Mouse (Mus musculus) forebrain, embryonic 12.5 days (tissue): ENCODE data around the gene BC049352. TPM values are rescaled to one million over a fixed set of nuclear protein-coding genes. Genes with fewer than 3 reads are reported as not detected.
A peak's percentile ranks its signal among the peaks of the same experiment; 100 is the strongest.

Source experiments
- ATAC-seq: fragments of 200-750 bp; cut with Nextera tagmentation; 2 replicates; pipeline ENCODE4 v1.8.0; 2017; ENCODE audit warnings: moderate TSS enrichment; ENCODE audit not compliant: low FRiP score
- H3K27ac ChIP-seq: fragments of 300-500 bp; sonication (generic); 2 replicates; pipeline ENCODE4 v1.5.1; 2016; ENCODE audit warnings: mild to moderate bottlenecking
- H3K27me3 ChIP-seq: fragments of 300-500 bp; sonication (generic); 2 replicates; pipeline ENCODE4 v1.6.1; 2016; ENCODE audit warnings: mild to moderate bottlenecking
- H3K36me3 ChIP-seq: fragments of 300-500 bp; sonication (generic); replicated peaks from 2 replicates; pipeline ENCODE4 v1.6.1; 2016; ENCODE audit warnings: mild to moderate bottlenecking
- H3K4me1 ChIP-seq: fragments of 300-500 bp; sonication (generic); 2 replicates; pipeline ENCODE4 v1.6.1; 2016
- H3K4me2 ChIP-seq: fragments of 300-500 bp; sonication (generic); 2 replicates; pipeline ENCODE4 v1.6.1; 2016; ENCODE audit warnings: mild to moderate bottlenecking, moderate library complexity
- H3K4me3 ChIP-seq: fragments of 300-500 bp; sonication (generic); replicated peaks from 2 replicates; pipeline ENCODE4 v1.5.1; 2016; ENCODE audit warnings: mild to moderate bottlenecking
- H3K9ac ChIP-seq: fragments of 300-500 bp; sonication (generic); 2 replicates; pipeline ENCODE4 v1.6.1; 2016; ENCODE audit warnings: mild to moderate bottlenecking
- H3K9me3 ChIP-seq: fragments of 300-500 bp; sonication (generic); 2 replicates; pipeline ENCODE4 v1.6.1; 2016
- WGBS: fragments of 180-500 bp; shearing (Covaris S2); methylation state at CpG from one replicate; pipeline ENCODE4 v1.1.7; 2016; 5-methylcytosine and 5-hydroxymethylcytosine counted together
- polyA plus RNA-seq: library from polyadenylated mRNA; unstranded; fragments of >200 nt; fragmentation: Nextera tagmentation; extraction: Ambion mirVana; gene quantifications from 2 replicates; pipeline ENCODE4 v1.2.1, GENCODE M21; 2016

Gene BC049352
- polyA plus RNA-seq, 1 experiment from 2014 or later = 0.18 TPM

DNA sequence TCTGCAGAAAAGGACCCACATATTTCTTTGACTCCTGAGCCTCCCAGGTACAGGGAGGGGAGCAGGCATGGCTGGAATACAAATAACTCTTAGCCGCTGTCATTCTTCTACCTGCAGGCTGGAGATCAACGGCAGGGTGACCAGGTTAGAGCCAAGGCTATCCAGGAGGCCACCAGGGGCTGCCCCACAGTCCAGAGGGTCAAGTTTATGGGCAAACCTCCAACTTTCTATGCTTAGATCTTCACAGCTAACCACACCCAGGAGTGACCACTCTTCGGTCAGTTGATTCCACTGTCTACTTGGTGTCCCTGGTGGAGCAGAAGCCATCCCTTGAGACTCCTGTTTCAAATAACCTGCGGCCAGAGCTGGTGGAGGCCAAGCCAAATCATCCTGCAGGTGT lies 73.6 kb downstream of the BC049352 start:
- Histone ChIP-seq H3K4me3 (no peak overlapping the region), H3K27ac (no peak overlapping the region), H3K27me3 (peaks cover 3% of the 10 kb centered on the region; the same call in 1 of the 2 replicates), H3K9me3 (no peaks in the 10 kb centered on the region), H3K9ac (no peak overlapping the region), H3K4me2 (no peak overlapping the region), H3K4me1 (no peaks in the 10 kb centered on the region), H3K36me3 (no peaks in the 10 kb centered on the region)
- no peak for ATAC-seq
- 94% methylated on average over 4 of the region's 4 CpGs for WGBS

DNA sequence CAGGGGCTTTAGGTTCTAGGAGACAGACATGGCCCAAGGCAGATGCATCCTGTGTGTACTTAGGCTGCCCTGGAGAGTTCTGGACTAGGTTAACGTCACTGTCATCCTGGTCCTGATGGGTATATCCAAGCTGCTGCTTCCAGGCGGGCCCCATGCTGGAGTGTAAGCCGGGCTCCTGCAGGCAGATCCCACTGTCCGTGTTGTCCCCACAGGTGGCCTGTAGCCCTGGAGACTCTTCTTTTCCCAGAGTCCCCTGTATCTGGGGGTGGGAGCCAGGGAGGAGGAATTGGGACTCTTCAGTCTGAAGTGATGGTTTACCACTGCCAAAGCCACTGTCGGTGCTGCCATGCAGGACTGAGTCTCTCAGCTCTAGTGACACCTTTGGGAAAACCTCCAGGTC lies 74.2 kb downstream of the BC049352 start:
- Histone ChIP-seq H3K27me3 (peaks cover 3% of the 10 kb centered on the region; the same call in 1 of the 2 replicates), H3K9me3 (no peaks in the 10 kb centered on the region), H3K4me1 (no peaks in the 10 kb centered on the region), H3K4me3 (no peak overlapping the region), H3K36me3 (no peaks in the 10 kb centered on the region), H3K4me2 (no peak overlapping the region), H3K9ac (no peak overlapping the region), H3K27ac (no peak overlapping the region)
- ATAC-seq = no peak
- WGBS = 84% methylated on average over 5 of the region's 5 CpGs

DNA sequence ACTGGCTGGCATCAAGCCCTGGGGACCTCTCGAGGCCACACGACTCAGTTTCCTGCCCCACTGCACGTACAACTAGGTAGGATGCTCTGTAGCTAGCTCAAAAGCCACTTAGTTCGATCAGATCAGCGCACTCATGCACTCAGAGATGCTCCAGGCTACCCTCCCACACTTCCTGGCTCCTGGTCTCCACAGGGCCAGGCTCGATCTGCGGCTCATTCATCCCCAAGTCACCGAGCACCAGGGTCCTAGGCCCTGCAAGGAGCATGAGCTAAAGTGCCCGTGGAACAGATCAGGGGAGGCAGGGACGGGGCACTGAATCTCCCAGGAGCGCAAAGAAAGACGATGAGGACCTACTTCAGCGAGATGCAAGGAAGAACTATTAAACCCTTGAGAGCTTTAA lies 77.3 kb downstream of the BC049352 start:
- no peaks in the 10 kb centered on the region for H3K9me3 ChIP-seq
- WGBS = 86% methylated on average over 13 of the region's 13 CpGs
- no peak for ATAC-seq
- H3K4me3 ChIP-seq = no peak overlapping the region
- no peak overlapping the region for H3K9ac ChIP-seq
- no peaks in the 10 kb centered on the region for H3K36me3 ChIP-seq
- peaks cover 3% of the 10 kb centered on the region; the same call in 1 of the 2 replicates for H3K27me3 ChIP-seq
- 0 out of 2 replicates have a peak, but pooled peaks cover 2% of the 10 kb centered on the region for H3K4me1 ChIP-seq
- no peak overlapping the region for H3K4me2 ChIP-seq
- no peak overlapping the region for H3K27ac ChIP-seq

DNA sequence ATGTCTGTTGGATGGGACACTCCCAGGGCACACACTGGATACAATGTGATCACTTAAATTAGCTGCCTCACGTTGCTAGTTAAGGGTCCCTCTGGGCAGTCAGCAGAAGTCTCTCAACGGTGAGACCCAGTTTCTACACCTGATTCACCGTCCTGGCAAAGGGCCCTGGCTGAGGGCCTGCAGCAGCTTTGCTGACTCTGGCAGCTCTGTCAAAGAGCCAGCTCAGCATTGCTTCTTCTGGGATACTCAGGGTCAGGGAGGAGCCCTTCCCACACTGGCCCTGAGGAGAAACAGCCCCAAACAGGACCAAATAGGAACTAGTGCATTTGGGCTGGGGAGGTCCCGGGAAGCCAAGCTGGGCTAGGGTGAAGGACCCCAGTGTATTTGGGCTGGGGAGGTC lies 79.7 kb downstream of the BC049352 start:
- WGBS = 83% methylated on average over 4 of the region's 4 CpGs
- Histone ChIP-seq H3K4me1 (0 out of 2 replicates have a peak, but pooled peaks cover 2% of the 10 kb centered on the region), H3K36me3 (no peaks in the 10 kb centered on the region), H3K4me3 (no peak overlapping the region), H3K27me3 (no peaks in the 10 kb centered on the region), H3K9ac (no peak overlapping the region), H3K27ac (no peak overlapping the region), H3K9me3 (no peaks in the 10 kb centered on the region), H3K4me2 (no peak overlapping the region)
- ATAC-seq = no peak

DNA sequence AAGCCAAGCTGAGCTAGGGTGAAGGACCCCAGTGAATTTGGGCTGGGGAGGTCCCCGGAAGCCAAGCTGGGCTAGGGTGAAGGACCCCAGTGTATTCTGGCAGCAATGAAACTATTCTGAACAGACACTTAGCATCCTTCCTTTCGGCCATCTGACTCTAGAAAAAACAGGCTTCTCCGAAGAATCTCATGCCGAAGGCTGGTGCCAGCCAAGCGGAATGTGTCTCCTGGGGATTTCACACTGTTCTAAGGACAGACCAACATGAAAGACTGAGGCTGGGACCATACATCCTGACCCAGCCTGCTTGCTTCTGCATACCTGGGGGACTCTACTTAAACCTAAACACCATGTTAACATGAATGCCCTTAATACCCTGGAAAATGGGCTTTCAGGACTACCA lies 80.1 kb downstream of the BC049352 start:
- 84% methylated on average over 5 of the region's 5 CpGs for WGBS
- Histone ChIP-seq H3K9me3 (no peaks in the 10 kb centered on the region), H3K27me3 (0 out of 2 replicates have a peak, but pooled peaks cover 2% of the 10 kb centered on the region), H3K9ac (no peak overlapping the region), H3K27ac (no peak overlapping the region), H3K4me3 (no peak overlapping the region), H3K4me2 (no peak overlapping the region), H3K36me3 (no peaks in the 10 kb centered on the region), H3K4me1 (0 out of 2 replicates have a peak, but pooled peaks cover 2% of the 10 kb centered on the region)
- ATAC-seq = no peak

DNA sequence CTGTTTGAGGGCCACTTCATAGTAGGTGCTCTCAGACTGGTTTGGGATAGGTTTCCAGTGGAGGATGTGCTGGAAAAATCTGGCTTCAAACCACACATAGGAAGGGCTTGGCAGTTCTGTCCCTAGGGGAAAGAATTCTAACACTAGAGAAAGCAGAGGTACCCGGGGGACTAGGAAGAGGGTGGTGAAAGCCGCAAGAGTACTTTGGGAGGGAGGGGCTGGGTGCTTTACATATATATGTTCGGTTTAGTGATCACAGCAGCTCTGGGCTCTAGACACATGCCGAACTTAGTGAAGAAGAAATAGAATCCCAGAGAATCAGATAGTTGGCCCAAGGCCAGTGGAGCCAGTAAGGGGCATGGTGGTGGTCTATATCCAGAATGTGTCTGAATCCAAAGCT lies 85.3 kb downstream of the BC049352 start:
- WGBS = 92% methylated on average over 4 of the region's 4 CpGs
- H3K9me3 ChIP-seq = no peaks in the 10 kb centered on the region
- H3K4me2 ChIP-seq = no peak overlapping the region
- ATAC-seq = no peak
- H3K36me3 ChIP-seq = no peaks in the 10 kb centered on the region
- H3K4me3 ChIP-seq = no peak overlapping the region
- H3K27me3 ChIP-seq = peaks cover 52% of the 10 kb centered on the region
- H3K4me1 ChIP-seq = peaks cover 14% of the 10 kb centered on the region
- H3K9ac ChIP-seq = no peak overlapping the region
- no peak overlapping the region for H3K27ac ChIP-seq

DNA sequence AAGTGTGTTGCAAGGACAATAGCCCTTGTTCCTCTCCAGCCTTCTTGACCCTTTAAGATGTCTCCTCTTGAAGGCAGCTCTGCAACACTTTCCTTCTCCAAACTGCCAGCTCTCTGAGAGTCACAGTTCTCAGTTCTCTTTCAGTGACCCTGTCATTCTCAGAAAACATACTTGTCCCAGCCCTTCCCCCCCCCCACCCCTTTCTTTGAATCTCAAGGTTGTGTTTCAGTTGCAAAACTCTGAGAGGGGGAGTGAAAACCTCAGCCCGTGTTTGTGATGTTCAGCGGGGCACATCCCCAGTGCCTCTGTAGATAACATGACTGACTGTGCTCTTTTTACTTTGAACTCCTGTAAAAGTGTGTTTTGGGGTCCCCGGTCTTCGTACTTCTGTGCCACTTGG lies 86.3 kb downstream of the BC049352 start:
- H3K27me3 ChIP-seq = peaks cover 52% of the 10 kb centered on the region
- no peak for ATAC-seq
- no peak overlapping the region for H3K27ac ChIP-seq
- H3K4me2 ChIP-seq = no peak overlapping the region
- no peaks in the 10 kb centered on the region for H3K9me3 ChIP-seq
- H3K36me3 ChIP-seq = no peaks in the 10 kb centered on the region
- H3K9ac ChIP-seq = no peak overlapping the region
- 60% methylated on average over 4 of the region's 4 CpGs for WGBS
- no peak overlapping the region for H3K4me3 ChIP-seq
- peaks cover 11% of the 10 kb centered on the region for H3K4me1 ChIP-seq

DNA sequence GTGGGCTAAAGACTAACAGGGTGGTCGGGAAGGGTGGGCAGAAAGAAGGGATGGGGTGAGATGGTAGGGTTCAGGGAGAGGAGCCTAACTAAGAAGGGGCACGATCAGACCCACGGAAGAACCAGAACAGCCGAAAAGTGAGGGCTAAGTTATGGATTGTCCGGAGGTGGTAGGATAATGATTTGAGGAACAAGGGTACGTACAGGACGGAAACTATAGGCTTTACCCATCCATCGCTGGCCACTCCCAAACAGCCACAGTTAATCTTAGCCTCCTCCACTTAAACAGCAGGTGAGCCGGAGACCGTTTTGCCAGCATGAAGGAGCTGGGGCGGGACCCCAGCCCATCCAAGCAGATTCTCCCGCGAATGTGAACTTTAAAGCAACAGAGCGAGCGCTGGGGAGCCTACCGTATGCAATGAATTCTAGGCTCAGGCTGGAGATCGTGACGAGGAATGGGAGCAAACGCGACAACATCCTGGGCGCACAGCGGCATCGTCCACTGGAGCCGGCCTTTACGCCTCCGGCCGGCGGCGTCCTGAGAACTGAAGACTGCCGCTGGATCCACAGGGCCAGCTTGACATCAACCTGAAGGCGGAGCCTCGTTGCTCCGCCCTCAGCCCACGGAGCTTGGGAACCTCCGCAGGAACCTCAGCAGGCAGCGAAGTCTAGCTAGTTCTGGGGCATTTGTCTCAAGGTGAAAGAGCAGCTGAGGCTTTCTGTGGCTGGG lies 87.0 kb downstream of the BC049352 start, which contains the start of gene Il10ra:
TSS of gene Il10ra (minus strand) at position 553 of the 729 bp plus-strand sequence.
- Histone ChIP-seq H3K9ac (peak within 1 kb of the TSS; percentile 45), H3K36me3 (no peaks in the 10 kb centered on the region), H3K4me3 (peak within 1 kb of the TSS; percentile 35), H3K27ac (no peak within 1 kb of the TSS), H3K4me1 (peaks cover 11% of the 10 kb centered on the region), H3K27me3 (peaks cover 52% of the 10 kb centered on the region), H3K4me2 (peak within 1 kb of the TSS; percentile 64), H3K9me3 (no peaks in the 10 kb centered on the region)
- no peak for ATAC-seq
- WGBS = 5% methylated on average over 36 of the region's 36 CpGs

DNA sequence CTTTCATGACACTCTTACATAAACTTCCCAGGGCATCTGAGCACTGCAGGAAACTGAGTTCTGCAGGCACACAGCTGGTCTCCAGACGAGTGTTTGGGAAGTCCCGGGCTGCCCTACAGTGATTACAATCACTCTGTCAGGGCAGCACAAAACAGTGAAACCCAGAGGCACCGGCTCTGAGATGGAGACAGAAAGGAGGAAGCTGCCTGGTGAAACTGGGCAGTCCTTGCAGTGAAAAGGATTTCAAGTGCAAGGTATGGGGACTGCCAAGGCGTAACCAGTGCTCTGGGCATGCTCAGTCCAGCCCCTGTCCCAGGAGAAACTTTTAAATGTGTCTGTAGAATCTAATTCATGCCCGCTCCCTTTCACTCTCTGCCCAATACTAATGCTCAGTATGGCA lies 90.4 kb downstream of the BC049352 start:
- no peaks in the 10 kb centered on the region for H3K36me3 ChIP-seq
- H3K9ac ChIP-seq = no peak overlapping the region
- WGBS = 50% methylated on average over 5 of the region's 5 CpGs
- H3K4me3 ChIP-seq = no peak overlapping the region
- no peak overlapping the region for H3K4me2 ChIP-seq
- peaks cover 11% of the 10 kb centered on the region for H3K4me1 ChIP-seq
- peaks cover 47% of the 10 kb centered on the region for H3K27me3 ChIP-seq
- no peaks in the 10 kb centered on the region for H3K9me3 ChIP-seq
- H3K27ac ChIP-seq = no peak overlapping the region
- no peak for ATAC-seq

DNA sequence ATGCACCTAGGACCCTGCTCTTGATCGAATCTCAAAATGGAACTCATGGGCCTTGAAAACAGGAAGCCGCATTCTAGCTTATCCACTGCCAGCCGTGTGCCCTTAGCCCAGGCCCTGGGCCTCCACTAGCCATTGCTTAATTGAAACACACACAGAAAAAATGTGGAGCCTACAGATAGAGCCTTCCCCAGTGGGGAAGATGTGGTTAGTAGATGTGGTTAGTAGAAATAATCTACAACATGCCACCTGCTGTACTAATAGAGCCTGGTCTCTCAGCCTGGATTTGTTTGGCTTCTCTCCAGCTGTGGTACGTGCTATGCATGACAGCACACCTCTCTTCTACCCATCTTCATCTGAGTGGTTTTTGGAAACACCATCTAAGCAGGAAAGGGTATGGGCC lies 92.4 kb downstream of the BC049352 start:
- Histone ChIP-seq H3K9me3 (no peaks in the 10 kb centered on the region), H3K27ac (no peak overlapping the region), H3K4me1 (peaks cover 2% of the 10 kb centered on the region; the same call in 1 of the 2 replicates), H3K27me3 (peaks cover 27% of the 10 kb centered on the region), H3K36me3 (no peaks in the 10 kb centered on the region), H3K4me2 (no peak overlapping the region), H3K4me3 (no peak overlapping the region), H3K9ac (no peak overlapping the region)
- ATAC-seq = no peak
- 90% methylated on average over 4 of the region's 4 CpGs for WGBS

DNA sequence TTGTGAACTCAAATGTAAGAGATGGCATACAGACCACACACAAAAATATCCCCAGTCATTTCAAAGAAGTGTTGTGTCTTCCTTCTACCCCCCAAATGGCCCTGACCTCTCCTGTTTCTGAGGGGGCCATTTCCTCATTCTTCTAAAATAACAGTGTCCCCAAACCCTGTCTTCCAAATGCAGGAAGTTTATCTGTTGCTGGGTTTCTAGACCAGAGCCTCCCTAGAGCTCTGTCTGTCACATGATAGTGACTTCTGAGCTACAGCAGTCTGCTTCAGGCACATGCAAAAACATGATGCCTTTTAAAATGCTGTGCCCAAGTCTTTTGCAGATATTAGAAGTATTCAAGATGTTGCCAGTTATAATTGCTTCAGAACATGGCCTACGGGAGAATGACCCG lies 92.8 kb downstream of the BC049352 start:
- Histone ChIP-seq H3K4me1 (no peaks in the 10 kb centered on the region), H3K9ac (no peak overlapping the region), H3K4me3 (no peak overlapping the region), H3K4me2 (no peak overlapping the region), H3K9me3 (no peaks in the 10 kb centered on the region), H3K27ac (no peak overlapping the region), H3K27me3 (peaks cover 22% of the 10 kb centered on the region), H3K36me3 (no peaks in the 10 kb centered on the region)
- 90% methylated on average over 2 of the region's 2 CpGs for WGBS
- no peak for ATAC-seq

DNA sequence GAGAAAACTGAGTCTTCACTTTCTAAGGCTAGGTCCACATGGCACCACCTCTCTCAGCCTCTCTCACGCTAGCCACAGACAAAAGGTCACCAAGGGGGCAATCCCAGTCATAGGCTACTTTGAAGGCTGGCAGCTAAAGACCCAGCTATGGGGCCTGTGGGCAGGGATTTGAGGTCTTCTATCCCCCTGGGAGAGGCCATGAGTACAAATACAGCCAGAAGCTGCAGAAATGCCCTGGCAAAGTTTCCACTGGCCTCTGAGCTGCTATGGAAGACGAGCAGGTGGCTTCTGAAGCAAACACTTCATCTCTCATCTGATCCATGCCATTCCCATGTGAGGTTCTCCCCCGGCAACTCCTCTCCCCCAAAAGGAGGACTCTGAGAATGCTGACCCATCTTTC lies 98.3 kb downstream of the BC049352 start:
- WGBS = 80% methylated on average over 3 of the region's 3 CpGs
- H3K9ac ChIP-seq = no peak overlapping the region
- no peak for ATAC-seq
- H3K9me3 ChIP-seq = no peaks in the 10 kb centered on the region
- no peaks in the 10 kb centered on the region for H3K4me1 ChIP-seq
- H3K27me3 ChIP-seq = no peaks in the 10 kb centered on the region
- H3K4me2 ChIP-seq = no peak overlapping the region
- no peak overlapping the region for H3K27ac ChIP-seq
- H3K36me3 ChIP-seq = no peaks in the 10 kb centered on the region
- H3K4me3 ChIP-seq = no peak overlapping the region

DNA sequence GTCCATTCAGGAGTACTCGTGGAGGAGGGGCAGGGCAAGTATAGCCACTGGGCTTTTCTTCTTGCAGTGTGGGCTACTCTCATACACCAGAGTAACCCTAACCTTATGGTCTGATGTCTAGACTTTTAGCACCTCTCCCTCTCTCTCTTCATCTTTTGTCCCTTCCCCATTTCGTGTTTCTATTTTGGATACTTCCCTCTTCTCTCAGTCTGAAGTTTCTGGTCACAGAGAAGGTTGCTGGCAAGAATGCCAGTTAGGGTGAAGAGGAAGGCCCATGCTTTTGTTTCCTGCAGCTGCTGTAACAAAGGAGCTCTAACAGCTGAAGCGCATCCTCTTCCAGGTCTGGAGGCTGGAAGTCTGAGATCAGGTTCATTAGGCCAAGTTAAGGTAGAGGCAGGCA lies 99.1 kb downstream of the BC049352 start:
- ATAC-seq = no peak
- Histone ChIP-seq H3K9ac (no peak overlapping the region), H3K27me3 (no peaks in the 10 kb centered on the region), H3K9me3 (no peaks in the 10 kb centered on the region), H3K36me3 (no peaks in the 10 kb centered on the region), H3K4me1 (no peaks in the 10 kb centered on the region), H3K4me2 (no peak overlapping the region), H3K27ac (no peak overlapping the region), H3K4me3 (no peak overlapping the region)
- 74% methylated on average over 3 of the region's 3 CpGs for WGBS
